Mouse (Mus musculus) CH12.LX (cell line): ENCODE measurements around the gene Tmppe. TPM values are rescaled to one million over a fixed set of nuclear protein-coding genes. Genes with fewer than 3 reads are reported as not detected.

Experiments
- DNase-seq: peaks from one replicate; pipeline ENCODE4 v3.0.0-alpha.2; 2013; ENCODE audit errors: extremely low read depth
- H3K27ac ChIP-seq: 2 replicates; pipeline ENCODE4 v1.5.1; 2012; ENCODE audit warnings: low read depth, mild to moderate bottlenecking, control low read depth, moderate library complexity; ENCODE audit not compliant: insufficient read depth
- H3K27me3 ChIP-seq: replicated peaks from 2 replicates; pipeline ENCODE3; 2012; ENCODE audit warnings: inconsistent platforms
- H3K36me3 ChIP-seq, 2 experiments: replicated peaks in 1 of 2; 2 replicates each; pipeline versions ENCODE3 to v1.6.1; 2012; ENCODE audit warnings: inconsistent platforms in 1 of 2, low read length in 1 of 2, mild to moderate bottlenecking in 1 of 2, mixed read lengths in 1 of 2, moderate library complexity in 1 of 2; ENCODE audit not compliant: control insufficient read depth in 1 of 2, insufficient read depth in 1 of 2
- H3K4me1 ChIP-seq, 2 experiments: 2 replicates each; pipeline ENCODE4 v1.6.1; 2012; ENCODE audit warnings: inconsistent platforms in 1 of 2, moderate library complexity in 1 of 2; ENCODE audit not compliant: insufficient read depth in 2 of 2, control insufficient read depth in 1 of 2
- H3K4me2 ChIP-seq: 2 replicates; pipeline ENCODE4 v1.6.1; 2012; ENCODE audit warnings: low read depth, mild to moderate bottlenecking, control low read depth; ENCODE audit not compliant: poor library complexity, insufficient read depth, severe bottlenecking
- H3K4me3 ChIP-seq, 3 experiments: fragments of 150-350 bp in 1 of 3; sonication (generic) in 1 of 3; replicated peaks in 1 of 3; 2 replicates each; pipeline versions ENCODE3 to v1.5.1; 2011 to 2012; ENCODE audit warnings: low read depth in 2 of 3, low read length in 2 of 3, mild to moderate bottlenecking in 2 of 3, moderate library complexity in 2 of 3, control low read depth in 1 of 3, improper control_type of control experiment in 1 of 3, inconsistent platforms in 1 of 3, mixed read lengths in 1 of 3; ENCODE audit not compliant: poor library complexity in 1 of 3
- H3K79me2 ChIP-seq: replicated peaks from 2 replicates; pipeline ENCODE4 v1.6.1; 2012; ENCODE audit warnings: mild to moderate bottlenecking, moderate library complexity; ENCODE audit not compliant: control insufficient read depth, poor library complexity, insufficient read depth, severe bottlenecking; ENCODE audit errors: extremely low read depth
- H3K9ac ChIP-seq: 2 replicates; pipeline ENCODE4 v1.6.1; 2012; ENCODE audit warnings: low read depth, mild to moderate bottlenecking, control low read depth, moderate library complexity; ENCODE audit not compliant: insufficient read depth
- H3K9me3 ChIP-seq: replicated peaks from 2 replicates; pipeline ENCODE3; 2012; ENCODE audit warnings: low read length, inconsistent platforms, mixed read lengths
- BHLHE40 ChIP-seq: IDR thresholded peaks from 2 replicates; pipeline ENCODE4 v1.6.1; 2011; ENCODE audit warnings: mild to moderate bottlenecking, low read depth, low read length, improper control_type of control experiment
- CHD1 ChIP-seq: IDR thresholded peaks from 2 replicates; pipeline ENCODE4 v1.6.1; 2012; ENCODE audit warnings: low read depth, low read length, improper control_type of control experiment, inconsistent platforms
- CTCF ChIP-seq, 2 experiments: IDR thresholded peaks in 1 of 2; conservative IDR thresholded peaks in 1 of 2; 2 replicates each; pipeline ENCODE4 v1.5.1; 2011 to 2012; ENCODE audit warnings: low read depth in 2 of 2, low read length in 2 of 2, improper control_type of control experiment in 1 of 2, inconsistent platforms in 1 of 2, mild to moderate bottlenecking in 1 of 2, moderate library complexity in 1 of 2
- E2F4 ChIP-seq: IDR thresholded peaks from 2 replicates; pipeline ENCODE4 v1.6.1; 2011; ENCODE audit warnings: low read depth, low read length, improper control_type of control experiment; ENCODE audit not compliant: insufficient replicate concordance
- ELF1 ChIP-seq: IDR thresholded peaks from 2 replicates; pipeline ENCODE4 v1.6.1; 2014; ENCODE audit warnings: low read depth, mild to moderate bottlenecking, inconsistent platforms, low read length, improper control_type of control experiment
- EP300 ChIP-seq: IDR thresholded peaks from 2 replicates; pipeline ENCODE4 v1.6.1; 2011; ENCODE audit warnings: low read length, improper control_type of control experiment
- ETS1 ChIP-seq: conservative IDR thresholded peaks from 2 replicates; pipeline ENCODE4 v1.6.1; 2012; ENCODE audit warnings: low read depth, mild to moderate bottlenecking, inconsistent platforms, low read length, improper control_type of control experiment, moderate library complexity
- GABPA ChIP-seq: IDR thresholded peaks from 2 replicates; pipeline ENCODE4 v1.6.1; 2012; ENCODE audit warnings: low read depth, low read length, improper control_type of control experiment, inconsistent platforms; ENCODE audit not compliant: insufficient replicate concordance
- HCFC1 ChIP-seq: IDR thresholded peaks from 2 replicates; pipeline ENCODE4 v1.6.1; 2012; ENCODE audit warnings: low read depth, mild to moderate bottlenecking, inconsistent platforms, low read length, improper control_type of control experiment
- JUN ChIP-seq: IDR thresholded peaks from 2 replicates; pipeline ENCODE4 v1.6.1; 2011; ENCODE audit warnings: low read depth, mild to moderate bottlenecking, low read length, improper control_type of control experiment, moderate library complexity; ENCODE audit not compliant: insufficient read depth
- JUND ChIP-seq: conservative IDR thresholded peaks from 2 replicates; pipeline ENCODE4 v1.6.1; 2011; ENCODE audit warnings: low read depth, low read length, improper control_type of control experiment
- KAT2A ChIP-seq: IDR thresholded peaks from 2 replicates; pipeline ENCODE4 v1.6.1; 2012; ENCODE audit warnings: low read length, improper control_type of control experiment, inconsistent platforms; ENCODE audit not compliant: insufficient replicate concordance
- MAZ ChIP-seq: IDR thresholded peaks from 2 replicates; pipeline ENCODE4 v1.6.1; 2012; ENCODE audit warnings: low read depth, mild to moderate bottlenecking, inconsistent platforms, low read length, improper control_type of control experiment, moderate library complexity
- MEF2A ChIP-seq: IDR thresholded peaks from 2 replicates; pipeline ENCODE4 v1.6.1; 2014; ENCODE audit warnings: low read depth, mild to moderate bottlenecking, inconsistent platforms, low read length, improper control_type of control experiment, borderline replicate concordance
- MXI1 ChIP-seq: IDR thresholded peaks from 2 replicates; pipeline ENCODE4 v1.6.1; 2011; ENCODE audit warnings: mild to moderate bottlenecking, low read depth, low read length, improper control_type of control experiment
- MYC ChIP-seq: IDR thresholded peaks from 2 replicates; pipeline ENCODE4 v1.6.1; 2011; ENCODE audit warnings: low read depth, mild to moderate bottlenecking, improper control_type of control experiment, low read length
- NELFE ChIP-seq: IDR thresholded peaks from 2 replicates; pipeline ENCODE4 v1.6.1; 2011; ENCODE audit warnings: low read depth, low read length, improper control_type of control experiment
- NRF1 ChIP-seq: IDR thresholded peaks from 2 replicates; pipeline ENCODE4 v1.6.1; 2014; ENCODE audit warnings: low read depth, mild to moderate bottlenecking, inconsistent platforms, low read length, improper control_type of control experiment, moderate library complexity
- PAX5 ChIP-seq: IDR thresholded peaks from 2 replicates; pipeline ENCODE4 v1.6.1; 2012; ENCODE audit warnings: low read length, inconsistent platforms, mixed read lengths
- POLR2A ChIP-seq: IDR thresholded peaks from 2 replicates; pipeline ENCODE4 v1.6.1; 2011; ENCODE audit warnings: low read depth, mild to moderate bottlenecking, improper control_type of control experiment, low read length
- RAD21 ChIP-seq: IDR thresholded peaks from 2 replicates; pipeline ENCODE4 v1.6.1; 2011; ENCODE audit warnings: low read depth, mild to moderate bottlenecking, low read length, improper control_type of control experiment, moderate library complexity
- RCOR1 ChIP-seq: conservative IDR thresholded peaks from 2 replicates; pipeline ENCODE4 v1.6.1; 2012; ENCODE audit warnings: low read depth, mild to moderate bottlenecking, inconsistent platforms, low read length, improper control_type of control experiment
- SIN3A ChIP-seq: IDR thresholded peaks from 2 replicates; pipeline ENCODE4 v1.6.1; 2012; ENCODE audit warnings: low read length, improper control_type of control experiment, inconsistent platforms
- UBTF ChIP-seq: IDR thresholded peaks from 2 replicates; pipeline ENCODE4 v1.6.1; 2012; ENCODE audit warnings: low read depth, mild to moderate bottlenecking, inconsistent platforms, low read length, improper control_type of control experiment, moderate library complexity
- USF1 ChIP-seq: IDR thresholded peaks from 2 replicates; pipeline ENCODE4 v1.6.1; 2014; ENCODE audit warnings: low read depth, mild to moderate bottlenecking, inconsistent platforms, low read length, improper control_type of control experiment
- USF2 ChIP-seq: conservative IDR thresholded peaks from 2 replicates; pipeline ENCODE4 v1.6.1; 2011; ENCODE audit warnings: low read depth, low read length, improper control_type of control experiment
- ZC3H11A ChIP-seq: IDR thresholded peaks from 2 replicates; pipeline ENCODE4 v1.6.1; 2012; ENCODE audit warnings: low read depth, mild to moderate bottlenecking, inconsistent platforms, low read length, improper control_type of control experiment
- ZKSCAN1 ChIP-seq: IDR thresholded peaks from 2 replicates; pipeline ENCODE4 v1.6.1; 2012; ENCODE audit warnings: low read depth, inconsistent platforms, low read length, improper control_type of control experiment, borderline replicate concordance
- ZMIZ1 ChIP-seq: IDR thresholded peaks from 2 replicates; pipeline ENCODE4 v1.6.1; 2012; ENCODE audit warnings: low read depth, mild to moderate bottlenecking, inconsistent platforms, low read length, improper control_type of control experiment
- ZNF384 ChIP-seq: IDR thresholded peaks from 2 replicates; pipeline ENCODE4 v1.6.1; 2012; ENCODE audit warnings: low read depth, low read length, improper control_type of control experiment, inconsistent platforms
- dilution Hi-C: fragments of 300-500 bp; cut with MboI; formaldehyde crosslinking; loops from 2 replicates; pipeline ENCODE4 v1.14.3; 2020; ENCODE audit warnings: low sequenced_read_pairs; ENCODE audit not compliant: extremely low pct_unique_long_range_greater_than_20kb, extremely low pct_ligation_motif_present
- in situ Hi-C: fragments of 300-500 bp; cut with MboI; formaldehyde crosslinking; loops from 3 replicates; pipeline ENCODE4 v1.14.3; 2019; ENCODE audit warnings: low sequenced_read_pairs, low pct_ligation_motif_present, low pct_unique_long_range_greater_than_20kb, mixed read lengths
- polyA plus RNA-seq: library from polyadenylated mRNA; unstranded; fragments of >175 nt; gene quantifications from 2 replicates; pipeline ENCODE4 v1.2.1, GENCODE M21; 2012; ENCODE audit warnings: low read depth; ENCODE audit not compliant: insufficient read length
- total RNA-seq, 2 experiments: library from RNA; depleted of rRNA; stranded (reverse); fragments of 300-350 nt in 1 of 2; fragments of >200 nt in 1 of 2; gene quantifications; 2 replicates each; pipeline ENCODE4 v1.2.3; 2012 to 2014

Gene Tmppe
- total and polyA plus RNA-seq, 3 experiments, result 3.2 to 8.2 (median 7.3) TPM

DNA sequence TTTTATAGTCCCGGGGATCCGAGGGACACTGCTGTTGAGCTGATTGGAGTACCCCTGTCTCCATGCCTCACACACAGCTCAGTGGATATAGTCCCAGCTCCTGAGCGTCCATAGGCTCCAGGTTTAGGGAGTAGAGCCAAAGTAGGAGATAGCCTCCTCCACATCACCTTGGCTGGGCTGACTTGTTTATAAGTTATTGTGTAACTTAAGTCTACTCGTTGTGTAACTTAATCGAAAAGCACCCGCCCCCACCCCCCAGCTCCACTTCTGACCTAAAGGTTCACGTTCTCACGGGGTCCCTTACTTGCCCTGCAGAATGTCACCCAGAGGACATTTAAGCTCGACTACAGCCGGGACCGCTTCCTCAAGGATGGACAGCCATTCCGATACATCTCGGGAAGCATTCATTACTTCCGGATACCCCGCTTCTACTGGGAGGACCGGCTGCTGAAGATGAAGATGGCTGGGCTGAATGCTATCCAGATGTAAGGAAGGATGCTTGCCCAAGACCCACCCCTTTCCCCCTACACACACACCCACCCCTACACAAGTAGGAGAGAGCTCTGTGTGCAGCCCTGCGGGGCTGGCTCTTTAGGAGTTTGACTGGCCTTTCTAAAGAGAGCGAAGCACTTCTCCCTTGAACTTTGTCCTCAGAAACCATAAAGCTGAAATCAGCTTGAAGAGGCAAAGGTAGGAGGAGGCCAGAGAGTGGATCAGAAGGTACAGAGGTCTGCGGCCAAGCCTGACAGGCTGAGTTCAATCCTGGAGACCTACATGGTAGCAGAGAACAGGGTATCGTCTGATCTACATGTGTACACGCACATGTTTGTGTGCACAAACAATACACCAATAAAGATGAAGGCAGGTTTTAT is 16.0 kb downstream of the Tmppe start:
- peaks cover 2% of the 10 kb centered on the region for H3K9me3 ChIP-seq
- dilution Hi-C loops, result no loop called here
- H3K27ac ChIP-seq, result no peak overlapping the region
- H3K36me3 ChIP-seq, result peaks cover 23 to 68% of the 10 kb centered on the region in 2 experiments
- no peaks in the 10 kb centered on the region for H3K27me3 ChIP-seq
- in situ Hi-C loops, result loop anchor here (5.0 kb wide), 2 partner anchors 75 to 165 kb away; no protein-coding TSS in a partner anchor
- H3K4me2 ChIP-seq, result no peak overlapping the region
- no peaks in the 10 kb centered on the region for H3K4me1 ChIP-seq
- H3K9ac ChIP-seq, result no peak overlapping the region
- DNase-seq, result no peak
- H3K79me2 ChIP-seq, result no peaks in the 10 kb centered on the region
- TF ChIP-seq ELF1 (no peak), JUND (no peak), MYC (no peak), CHD1 (no peak), MAZ (no peak), E2F4 (no peak), SIN3A (no peak), USF1 (no peak), ZMIZ1 (no peak), MEF2A (no peak), POLR2A (no peak), JUN (no peak), HCFC1 (no peak)
- H3K4me3 ChIP-seq, result no peak overlapping the region

GRCm38 (mm10) chr9:114418187-114418586 is 17.3 kb downstream of the Tmppe start:
- no peaks in the 10 kb centered on the region for H3K79me2 ChIP-seq
- dilution Hi-C loops, result no loop called here
- H3K4me2 ChIP-seq, result no peak overlapping the region
- H3K4me3 ChIP-seq, result no peak overlapping the region
- peak; percentile 65 for DNase-seq
- H3K4me1 ChIP-seq, result peaks cover 0 to 1% of the 10 kb centered on the region in 2 experiments; a peak in 1 of 4 replicates
- H3K9ac ChIP-seq, result no peak overlapping the region
- H3K27ac ChIP-seq, result no peak overlapping the region
- H3K27me3 ChIP-seq, result no peaks in the 10 kb centered on the region
- in situ Hi-C loops, result loop anchor here (5.0 kb wide), 2 partner anchors 74 to 164 kb away; no protein-coding TSS in a partner anchor
- no peaks in the 10 kb centered on the region for H3K9me3 ChIP-seq
- peaks cover 27 to 61% of the 10 kb centered on the region in 2 experiments for H3K36me3 ChIP-seq
- TF ChIP-seq GABPA (no peak), JUN (no peak), RAD21 (peak; percentile 87), PAX5 (no peak), KAT2A (no peak), USF1 (no peak), ETS1 (no peak), CHD1 (no peak), ZKSCAN1 (no peak), MXI1 (no peak), NELFE (no peak), RCOR1 (no peak), CTCF (conservative IDR thresholded peaks at IDR 0.05 in 1 of 2, IDR thresholded peaks at IDR 0.05 in 1 of 2; ENCODE audit: low read depth in 2 of 2, low read length in 2 of 2) (peak; percentile 71 to 83), E2F4 (no peak), ZNF384 (no peak), NRF1 (no peak), UBTF (no peak), EP300 (no peak), SIN3A (no peak), ZC3H11A (peak; percentile 68), BHLHE40 (no peak), POLR2A (no peak), ZMIZ1 (no peak), HCFC1 (no peak), USF2 (no peak), ELF1 (no peak)
